ENCODE assay signal across 12 mouse cellular contexts in genomic region chr5:118502991-118503390, GRCm38 (mm10). TPM values are rescaled to one million over a fixed set of nuclear protein-coding genes. Genes with fewer than 3 reads are reported as not detected.
DNase-seq lines count a peak whose midpoint lies in the region; ATAC-seq lines count a peak whose summit lies in the region.
"Had no signal": no experiment of that assay in that cellular context is flagged by ENCODE, and none has a peak within 500 bp of the region (broad histone marks: within the 10 kb centered on the region; RNA-seq: fewer than 3 reads in every experiment).

No protein-coding gene starts in this region.

- H3K9ac ChIP-seq in liver, embryonic 13.5 days, result no peak overlapping the region
- H3K9ac ChIP-seq in liver, embryonic 11.5 days (ENCODE audit: low read depth, low read length), result no peak overlapping the region
- H3K9ac ChIP-seq in hindbrain, embryonic 11.5 days (ENCODE audit: low read depth, low read length), result no peak overlapping the region
- H3K9ac ChIP-seq: neural tube, embryonic 15.5 days had no signal

- peaks cover 13% of the 10 kb centered on the region for H3K4me1 ChIP-seq in heart, embryonic 10.5 days
- peaks cover 53% of the 10 kb centered on the region for H3K4me1 ChIP-seq in liver, embryonic 13.5 days (replicated peaks)
- H3K4me1 ChIP-seq in liver, embryonic 11.5 days (replicated peaks; ENCODE audit: control insufficient read depth, insufficient read depth, low read length), result peaks cover 8% of the 10 kb centered on the region
- H3K4me1 ChIP-seq in hindbrain, embryonic 11.5 days (replicated peaks; ENCODE audit: control insufficient read depth, insufficient read depth, low read length), result no peaks in the 10 kb centered on the region
- H3K4me1 ChIP-seq: neural tube, embryonic 15.5 days had no signal

- no peak for ATAC-seq in liver, embryonic 13.5 days (ENCODE audit: low read depth)
- no peak for ATAC-seq in liver, embryonic 11.5 days (replicated peaks; ENCODE audit: low FRiP score)
- no peak for ATAC-seq in hindbrain, embryonic 11.5 days (ENCODE audit: low FRiP score)
- ATAC-seq: hindbrain, embryonic 16.5 days had no signal

- WGBS in heart, embryonic 10.5 days, result 63% methylated on average over 15 of the region's 15 CpGs
- WGBS in liver, embryonic 13.5 days (ENCODE audit: insufficient replicate concordance), result 77% methylated on average over 15 of the region's 15 CpGs
- WGBS in liver, embryonic 11.5 days, result 74% methylated on average over 15 of the region's 15 CpGs
- WGBS in hindbrain, embryonic 11.5 days, result 79% methylated on average over 15 of the region's 15 CpGs

- no peak overlapping the region for H3K4me2 ChIP-seq in liver, embryonic 13.5 days
- no peak overlapping the region for H3K4me2 ChIP-seq in liver, embryonic 11.5 days
- H3K4me2 ChIP-seq in hindbrain, embryonic 11.5 days (replicated peaks; ENCODE audit: low read depth, low read length), result no peak overlapping the region
- H3K4me2 ChIP-seq: neural tube, embryonic 15.5 days had no signal

- DNase-seq in heart, adult 9 months (ENCODE audit: low spot score in 2 of 2), result peak; percentile 20 to 35
- no peak for DNase-seq in heart, embryonic 10.5 days (ENCODE audit: low spot score)
- no peak for DNase-seq in liver, embryonic 13.5 days
- DNase-seq in liver, embryonic 11.5 days (ENCODE audit: low spot score), result no peak
- DNase-seq in heart, postnatal 36 days, result peak; percentile 31 to 44
- peak; percentile 70 for DNase-seq in lung, postnatal 14 days
- no peak for DNase-seq in Muller cell, postnatal 12 days (ENCODE audit: inconsistent ontology term)
- no peak for DNase-seq in hindbrain, embryonic 11.5 days (ENCODE audit: low spot score)

- H3K27ac ChIP-seq in heart, embryonic 10.5 days, result no peak overlapping the region
- peak overlapping the region; percentile 50; the same call in 1 of the 2 replicates for H3K27ac ChIP-seq in liver, embryonic 13.5 days
- no peak overlapping the region for H3K27ac ChIP-seq in liver, embryonic 11.5 days (ENCODE audit: low read depth, low read length)
- H3K27ac ChIP-seq in hindbrain, embryonic 11.5 days (ENCODE audit: low read depth, low read length), result no peak overlapping the region
- H3K27ac ChIP-seq: neural tube, embryonic 15.5 days had no signal

- H3K4me3 ChIP-seq in heart, embryonic 10.5 days, result no peak overlapping the region
- no peak overlapping the region for H3K4me3 ChIP-seq in liver, embryonic 13.5 days (replicated peaks)
- H3K4me3 ChIP-seq in liver, embryonic 11.5 days (ENCODE audit: low read depth, low read length), result no peak overlapping the region
- no peak overlapping the region for H3K4me3 ChIP-seq in hindbrain, embryonic 11.5 days (ENCODE audit: low read depth, low read length)
- H3K4me3 ChIP-seq: megakaryocyte, embryonic 14.5 days; neural tube, embryonic 15.5 days had no signal

- intact Hi-C loops in heart, postnatal 36 days (cut with DNase I), result no loop called here

- no peaks in the 10 kb centered on the region for H3K36me3 ChIP-seq in heart, embryonic 10.5 days
- H3K36me3 ChIP-seq in liver, embryonic 13.5 days, result no peaks in the 10 kb centered on the region
- H3K36me3 ChIP-seq in liver, embryonic 11.5 days (ENCODE audit: control insufficient read depth, insufficient read depth, low read length), result no peaks in the 10 kb centered on the region
- no peaks in the 10 kb centered on the region for H3K36me3 ChIP-seq in hindbrain, embryonic 11.5 days (ENCODE audit: control insufficient read depth, insufficient read depth, low read length)
- H3K36me3 ChIP-seq: G1E; neural tube, embryonic 15.5 days had no signal

- no peaks in the 10 kb centered on the region for H3K9me3 ChIP-seq in heart, embryonic 10.5 days
- H3K9me3 ChIP-seq in liver, embryonic 13.5 days (replicated peaks), result no peaks in the 10 kb centered on the region
- no peaks in the 10 kb centered on the region for H3K9me3 ChIP-seq in liver, embryonic 11.5 days (ENCODE audit: control insufficient read depth, low read length)
- H3K9me3 ChIP-seq in hindbrain, embryonic 11.5 days (ENCODE audit: control insufficient read depth, low read length), result no peaks in the 10 kb centered on the region
- H3K9me3 ChIP-seq: G1E; megakaryocyte, embryonic 14.5 days; neural tube, embryonic 15.5 days had no signal

- no peaks in the 10 kb centered on the region for H3K27me3 ChIP-seq in heart, embryonic 10.5 days (ENCODE audit: insufficient read depth, poor library complexity, severe bottlenecking)
- H3K27me3 ChIP-seq in liver, embryonic 13.5 days, result 0 out of 2 replicates have a peak, but pooled peaks cover 2% of the 10 kb centered on the region
- H3K27me3 ChIP-seq in liver, embryonic 11.5 days (replicated peaks; ENCODE audit: control insufficient read depth, insufficient read depth, low read length), result no peaks in the 10 kb centered on the region
- no peaks in the 10 kb centered on the region for H3K27me3 ChIP-seq in hindbrain, embryonic 11.5 days (ENCODE audit: control insufficient read depth, insufficient read depth, low read length)
- H3K27me3 ChIP-seq: megakaryocyte, embryonic 14.5 days; neural tube, embryonic 15.5 days had no signal

RNA-seq across cellular contexts. Expression of gene Med13l, which starts 57.5 kb away (rescaled TPM):
- 9.0 and 10.0 TPM in 2 replicates for polyA plus RNA-seq in heart, embryonic 10.5 days (2016; fragmentation: Nextera tagmentation; extraction: Ambion mirVana)
- polyA plus RNA-seq in liver, embryonic 13.5 days (2015; fragmentation: Nextera tagmentation; extraction: Ambion mirVana), result 10.1 and 10.2 TPM in 2 replicates
- 11.3 and 13.7 TPM in 2 replicates for polyA plus RNA-seq in liver, embryonic 11.5 days (2014; fragmentation: Nextera tagmentation; extraction: Ambion mirVana)
- 10 to 100 TPM; 29.7 to 32.2 TPM for total RNA-seq in heart, postnatal 36 days (2021)
- 12.5 and 16.1 TPM in 2 replicates for polyA plus RNA-seq in hindbrain, embryonic 11.5 days (2014; fragmentation: Nextera tagmentation; extraction: Ambion mirVana)

Comparison
In these comparisons a context has a peak if more than half of its experiments do, and no peak if none do; other contexts are left out.
1. DNase-seq: peak in heart, adult 9 months (2 of 2), heart, postnatal 36 days (2 of 2) and lung, postnatal 14 days (single experiment); none in heart, embryonic 10.5 days (single experiment), liver, embryonic 13.5 days (single experiment), liver, embryonic 11.5 days (single experiment), Muller cell, postnatal 12 days (single experiment) and hindbrain, embryonic 11.5 days (single experiment).